Mouse (Mus musculus) embryo, embryonic 9.5 days (tissue): Measurements from ENCODE around the gene Capzb.
A peak's percentile ranks its signal among the peaks of the same experiment; 100 is the strongest.

Source experiments
- DNase-seq: peaks from one replicate; pipeline ENCODE4 v3.0.0-alpha.2; 2017; ENCODE audit errors: extremely low spot score

The Capzb gene

GRCm38 (mm10) chr4:139238612-139239011 lies 45.9 kb downstream of the Capzb start:
- DNase-seq, result no peak

GRCm38 (mm10) chr4:139240334-139240733 lies 47.6 kb downstream of the Capzb start:
- no peak for DNase-seq

- no peak for DNase-seq
These were observed 49.2 kb downstream of the Capzb start for GRCm38 (mm10) chr4:139241678-139242606.

- no peak for DNase-seq
These were observed 49.9 kb downstream of the Capzb start for GRCm38 (mm10) chr4:139242607-139242955.

- DNase-seq, result no peak
These were observed 51.5 kb downstream of the Capzb start for GRCm38 (mm10) chr4:139244176-139244575.

- DNase-seq, result no peak
These were observed 52.1 kb downstream of the Capzb start for GRCm38 (mm10) chr4:139244766-139245165.

GRCm38 (mm10) chr4:139245534-139245933 lies 52.8 kb downstream of the Capzb start:
- DNase-seq, result no peak

GRCm38 (mm10) chr4:139246130-139246877 lies 53.6 kb downstream of the Capzb start:
- DNase-seq, result no peak

- no peak for DNase-seq
These were observed 55.3 kb downstream of the Capzb start for GRCm38 (mm10) chr4:139247966-139248365.

- DNase-seq, result no peak
These were observed 56.0 kb downstream of the Capzb start for GRCm38 (mm10) chr4:139248736-139249135.

GRCm38 (mm10) chr4:139250043-139250442 lies 57.3 kb downstream of the Capzb start:
- DNase-seq, result no peak

GRCm38 (mm10) chr4:139250886-139251285 lies 58.2 kb downstream of the Capzb start:
- no peak for DNase-seq

- DNase-seq, result peak; percentile 69
These were observed 59.5 kb downstream of the Capzb start for GRCm38 (mm10) chr4:139252051-139252760.

GRCm38 (mm10) chr4:139253206-139253605 lies 60.5 kb downstream of the Capzb start:
- DNase-seq, result no peak

GRCm38 (mm10) chr4:139256146-139256545 lies 63.4 kb downstream of the Capzb start:
- no peak for DNase-seq

- no peak for DNase-seq
These were observed 64.0 kb downstream of the Capzb start for GRCm38 (mm10) chr4:139256708-139257107.

GRCm38 (mm10) chr4:139258621-139259301 lies 66.1 kb downstream of the Capzb start:
- DNase-seq, result no peak

- DNase-seq, result no peak
These were observed 66.7 kb downstream of the Capzb start for GRCm38 (mm10) chr4:139259302-139259871.

GRCm38 (mm10) chr4:139262981-139263380 lies 70.3 kb downstream of the Capzb start:
- no peak for DNase-seq

GRCm38 (mm10) chr4:139265783-139266499 lies 73.2 kb downstream of the Capzb start:
- DNase-seq, result no peak

- DNase-seq, result no peak
These were observed 73.8 kb downstream of the Capzb start for GRCm38 (mm10) chr4:139266500-139266865.
